Mouse (Mus musculus) stomach, embryonic 16.5 days (tissue): Measurements from ENCODE around the gene Cenpb. TPM values are rescaled to one million over a fixed set of nuclear protein-coding genes. Genes with fewer than 3 reads are reported as not detected.

Experiments used
- ATAC-seq: fragments of 200-750 bp; cut with Nextera tagmentation; 2 replicates; pipeline ENCODE4 v1.8.0; 2017; ENCODE audit warnings: moderate number of reproducible peaks, moderate TSS enrichment; ENCODE audit not compliant: insufficient read depth, low FRiP score
- H3K27ac ChIP-seq: fragments of 300-500 bp; sonication (generic); 2 replicates; pipeline ENCODE4 v1.5.1; 2014; ENCODE audit warnings: low read length
- H3K27me3 ChIP-seq: fragments of 300-500 bp; sonication (generic); 2 replicates; pipeline ENCODE4 v1.6.1; 2014; ENCODE audit warnings: low read length, control low read depth, mixed read lengths; ENCODE audit not compliant: control insufficient read depth, insufficient read depth
- H3K36me3 ChIP-seq: fragments of 300-500 bp; sonication (generic); 2 replicates; pipeline ENCODE4 v1.6.1; 2014; ENCODE audit warnings: low read length; ENCODE audit not compliant: control insufficient read depth, insufficient read depth
- H3K4me1 ChIP-seq: fragments of 300-500 bp; sonication (generic); 2 replicates; pipeline ENCODE4 v1.6.1; 2014; ENCODE audit warnings: low read length, control low read depth, mixed read lengths; ENCODE audit not compliant: control insufficient read depth, insufficient read depth
- H3K4me2 ChIP-seq: fragments of 300-500 bp; sonication (generic); 2 replicates; pipeline ENCODE4 v1.6.1; 2014; ENCODE audit warnings: low read depth, low read length, mixed read lengths
- H3K4me3 ChIP-seq: fragments of 300-500 bp; sonication (generic); replicated peaks from 2 replicates; pipeline ENCODE4 v1.5.1; 2014; ENCODE audit warnings: mild to moderate bottlenecking, low read length
- H3K9ac ChIP-seq: fragments of 300-500 bp; sonication (generic); 2 replicates; pipeline ENCODE4 v1.6.1; 2014; ENCODE audit warnings: low read length
- H3K9me3 ChIP-seq: fragments of 300-500 bp; sonication (generic); replicated peaks from 2 replicates; pipeline ENCODE4 v1.6.1; 2016; ENCODE audit warnings: low read length, control low read depth; ENCODE audit not compliant: control insufficient read depth
- WGBS: fragments of 180-500 bp; shearing (Covaris S2); extraction: QIAGEN DNeasy Blood & Tissue Kit; methylation state at CpG from one replicate; pipeline ENCODE4 v1.1.7; 2014; 5-methylcytosine and 5-hydroxymethylcytosine counted together
- polyA plus RNA-seq: library from polyadenylated mRNA; unstranded; fragments of >200 nt; fragmentation: Nextera tagmentation; extraction: Ambion mirVana; gene quantifications from 2 replicates; pipeline ENCODE4 v1.2.1, GENCODE M21; 2015

The Cenpb gene
- polyA plus RNA-seq, 1 experiment from 2014 or later, result 10.4 TPM

GRCm38 (mm10) chr2:131187602-131187922, 7.7 kb upstream of the Cenpb start:
- H3K36me3 ChIP-seq, result peaks cover 9% of the 10 kb centered on the region; the same call in 1 of the 2 replicates
- H3K27ac ChIP-seq, result peak overlapping the region; percentile 42
- H3K4me1 ChIP-seq, result peaks cover 31% of the 10 kb centered on the region
- no peaks in the 10 kb centered on the region for H3K27me3 ChIP-seq
- H3K4me2 ChIP-seq, result peak overlapping the region; percentile 85
- peak overlapping the region; percentile 83 for H3K4me3 ChIP-seq
- H3K9me3 ChIP-seq, result no peaks in the 10 kb centered on the region
- WGBS, result 19% methylated on average over 3 of the region's 3 CpGs
- peak overlapping the region; percentile 88 for H3K9ac ChIP-seq
- ATAC-seq, result no peak

GRCm38 (mm10) chr2:131186771-131187601, 7.1 kb upstream of the Cenpb start, which contains the start of the genes Cdc25b and Spef1:
Gene Cdc25b (plus strand): TSS chr2:131186949.
Gene Spef1 (minus strand): TSS chr2:131187282.
- WGBS, result under 1% methylated on average over 42 of the region's 43 CpGs
- H3K4me3 ChIP-seq, result peak within 1 kb of the TSS; percentile 83
- no peaks in the 10 kb centered on the region for H3K27me3 ChIP-seq
- peak within 1 kb of the TSS; percentile 42 for H3K27ac ChIP-seq
- peak; percentile 94 for ATAC-seq
- H3K9ac ChIP-seq, result peak within 1 kb of the TSS; percentile 88
- peaks cover 9% of the 10 kb centered on the region; the same call in 1 of the 2 replicates for H3K36me3 ChIP-seq
- peak within 1 kb of the TSS; percentile 85 for H3K4me2 ChIP-seq
- H3K4me1 ChIP-seq, result peaks cover 31% of the 10 kb centered on the region
- no peaks in the 10 kb centered on the region for H3K9me3 ChIP-seq

GRCm38 (mm10) chr2:131186343-131186742, 6.5 kb upstream of the Cenpb start:
- Histone ChIP-seq H3K9me3 (no peaks in the 10 kb centered on the region), H3K4me1 (peaks cover 31% of the 10 kb centered on the region), H3K27me3 (no peaks in the 10 kb centered on the region), H3K36me3 (peaks cover 3% of the 10 kb centered on the region; the same call in 1 of the 2 replicates), H3K4me2 (peak overlapping the region; percentile 85), H3K27ac (peak overlapping the region; percentile 42), H3K9ac (peak overlapping the region; percentile 88), H3K4me3 (peak overlapping the region; percentile 83)
- no peak for ATAC-seq
- 3% methylated on average over 14 of the region's 14 CpGs for WGBS

- no peaks in the 10 kb centered on the region for H3K27me3 ChIP-seq
- H3K4me3 ChIP-seq, result peak overlapping the region; percentile 92
- H3K4me1 ChIP-seq, result peaks cover 42% of the 10 kb centered on the region
- ATAC-seq, result peak; percentile 41
- peak overlapping the region; percentile 97 for H3K27ac ChIP-seq
- H3K9me3 ChIP-seq, result no peaks in the 10 kb centered on the region
- WGBS, result under 1% methylated on average over 64 of the region's 67 CpGs
- peak overlapping the region; percentile 99 for H3K9ac ChIP-seq
- H3K4me2 ChIP-seq, result peak overlapping the region; percentile 98
- H3K36me3 ChIP-seq, result no peaks in the 10 kb centered on the region
Measured at GRCm38 (mm10) chr2:131179246-131179886, 501 bp downstream of the Cenpb start.

GRCm38 (mm10) chr2:131178828-131179245, 1.0 kb downstream of the Cenpb start:
- Histone ChIP-seq H3K27ac (peak overlapping the region; percentile 97), H3K4me2 (peak overlapping the region; percentile 98), H3K9me3 (no peaks in the 10 kb centered on the region), H3K9ac (peak overlapping the region; percentile 99), H3K27me3 (no peaks in the 10 kb centered on the region), H3K4me3 (peak overlapping the region; percentile 92), H3K4me1 (peaks cover 48% of the 10 kb centered on the region), H3K36me3 (no peaks in the 10 kb centered on the region)
- ATAC-seq, result no peak
- 19% methylated on average over 26 of the region's 26 CpGs for WGBS

- H3K4me1 ChIP-seq, result peaks cover 48% of the 10 kb centered on the region
- H3K27ac ChIP-seq, result peak overlapping the region; percentile 97
- H3K27me3 ChIP-seq, result no peaks in the 10 kb centered on the region
- peak overlapping the region; percentile 99 for H3K9ac ChIP-seq
- no peaks in the 10 kb centered on the region for H3K36me3 ChIP-seq
- no peak for ATAC-seq
- H3K4me2 ChIP-seq, result peak overlapping the region; percentile 98
- no peaks in the 10 kb centered on the region for H3K9me3 ChIP-seq
- WGBS, result 73% methylated on average over 9 of the region's 9 CpGs
- H3K4me3 ChIP-seq, result peak overlapping the region; percentile 92
Measured at GRCm38 (mm10) chr2:131177932-131178331, 1.9 kb downstream of the Cenpb start.

- WGBS, result 49% methylated on average over 5 of the region's 5 CpGs
- peaks cover 5% of the 10 kb centered on the region; the same call in 1 of the 2 replicates for H3K27me3 ChIP-seq
- H3K4me1 ChIP-seq, result peaks cover 54% of the 10 kb centered on the region
- no peak overlapping the region; the same call in 1 of the 2 replicates for H3K9ac ChIP-seq
- H3K36me3 ChIP-seq, result no peaks in the 10 kb centered on the region
- peak overlapping the region; percentile 92 for H3K4me3 ChIP-seq
- H3K27ac ChIP-seq, result peak overlapping the region; percentile 89
- peak; percentile 75 for ATAC-seq
- peak overlapping the region; percentile 98 for H3K4me2 ChIP-seq
- no peaks in the 10 kb centered on the region for H3K9me3 ChIP-seq
Measured at GRCm38 (mm10) chr2:131176491-131176890, 3.4 kb downstream of the Cenpb start.

- no peaks in the 10 kb centered on the region for H3K9me3 ChIP-seq
- WGBS, result 85% methylated on average over 1 of the region's 1 CpGs
- no peaks in the 10 kb centered on the region for H3K36me3 ChIP-seq
- peaks cover 57% of the 10 kb centered on the region for H3K4me1 ChIP-seq
- peak overlapping the region; percentile 12; the same call in 1 of the 2 replicates for H3K9ac ChIP-seq
- H3K27ac ChIP-seq, result peak overlapping the region; percentile 89
- H3K27me3 ChIP-seq, result peaks cover 5% of the 10 kb centered on the region; the same call in 1 of the 2 replicates
- H3K4me2 ChIP-seq, result peak overlapping the region; percentile 98
- no peak for ATAC-seq
- H3K4me3 ChIP-seq, result peak overlapping the region; percentile 92; the same call in 1 of the 2 replicates
Measured at GRCm38 (mm10) chr2:131175945-131176309, 3.9 kb downstream of the Cenpb start.
